Mouse (Mus musculus): ENCODE measurements at regions not wholly inside any gene's neighbourhood (a gene's known extent, or its start where the extent isn't known, plus 50 kb on each side); places are given as distances from the start of the nearest gene placed in this dataset.

GRCm38 (mm10) chr11:45466350-45466749 lies 385.5 kb upstream of the Clint1 start:
- Histone ChIP-seq H3K9me3 (replicated peaks) (no peaks in the 10 kb centered on the region), H3K27ac (no peak overlapping the region), H3K9ac (no peak overlapping the region), H3K4me1 (no peaks in the 10 kb centered on the region), H3K36me3 (no peaks in the 10 kb centered on the region), H3K27me3 (replicated peaks) (no peaks in the 10 kb centered on the region), H3K4me2 (no peak overlapping the region), H3K4me3 (no peak overlapping the region)
- 64% methylated on average over 3 of the region's 3 CpGs for WGBS (ENCODE audit: insufficient replicate concordance)
- ATAC-seq: no peak

GRCm38 (mm10) chr11:45472171-45472570 lies 379.7 kb upstream of the Clint1 start:
- H3K9me3 ChIP-seq (replicated peaks): no peaks in the 10 kb centered on the region
- no peak overlapping the region for H3K9ac ChIP-seq
- no peaks in the 10 kb centered on the region for H3K4me1 ChIP-seq
- 55% methylated on average over 5 of the region's 5 CpGs for WGBS (ENCODE audit: insufficient replicate concordance)
- H3K4me2 ChIP-seq: no peak overlapping the region
- no peak overlapping the region for H3K27ac ChIP-seq
- no peak for ATAC-seq
- H3K36me3 ChIP-seq: no peaks in the 10 kb centered on the region
- H3K27me3 ChIP-seq (replicated peaks): no peaks in the 10 kb centered on the region
- no peak overlapping the region for H3K4me3 ChIP-seq

GRCm38 (mm10) chr11:45476917-45477316 lies 374.9 kb upstream of the Clint1 start:
- WGBS (ENCODE audit: insufficient replicate concordance): 63% methylated on average over 4 of the region's 4 CpGs
- no peak for ATAC-seq
- no peaks in the 10 kb centered on the region for H3K27me3 ChIP-seq (replicated peaks)

GRCm38 (mm10) chr11:45485950-45486349 lies 365.9 kb upstream of the Clint1 start:
- 81% methylated on average over 4 of the region's 4 CpGs for WGBS (ENCODE audit: insufficient replicate concordance)
- H3K9ac ChIP-seq: no peak overlapping the region
- H3K27ac ChIP-seq: no peak overlapping the region
- no peak overlapping the region for H3K4me2 ChIP-seq
- H3K36me3 ChIP-seq: no peaks in the 10 kb centered on the region
- H3K9me3 ChIP-seq (replicated peaks): no peaks in the 10 kb centered on the region
- H3K4me3 ChIP-seq: no peak overlapping the region
- no peaks in the 10 kb centered on the region for H3K27me3 ChIP-seq (replicated peaks)
- no peaks in the 10 kb centered on the region for H3K4me1 ChIP-seq
- no peak for ATAC-seq

More at GRCm38 (mm10) chr11:45476917-45477316, 374.9 kb upstream of the Clint1 start:
- Histone ChIP-seq H3K9me3 (replicated peaks) (no peaks in the 10 kb centered on the region), H3K27ac (no peak overlapping the region), H3K4me1 (no peaks in the 10 kb centered on the region), H3K36me3 (no peaks in the 10 kb centered on the region), H3K9ac (no peak overlapping the region), H3K4me3 (no peak overlapping the region), H3K4me2 (no peak overlapping the region)

GRCm38 (mm10) chr11:45491021-45491967 lies 360.6 kb upstream of the Clint1 start:
- 65% methylated on average over 18 of the region's 20 CpGs for WGBS (ENCODE audit: insufficient replicate concordance)

GRCm38 (mm10) chr11:45495246-45495645 lies 356.6 kb upstream of the Clint1 start:
- H3K9me3 ChIP-seq (replicated peaks): no peaks in the 10 kb centered on the region
- H3K9ac ChIP-seq: no peak overlapping the region
- no peak overlapping the region for H3K4me2 ChIP-seq
- WGBS (ENCODE audit: insufficient replicate concordance): 35% methylated on average over 1 of the region's 1 CpGs
- H3K36me3 ChIP-seq: no peaks in the 10 kb centered on the region
- no peaks in the 10 kb centered on the region for H3K4me1 ChIP-seq
- ATAC-seq: no peak
- H3K4me3 ChIP-seq: no peak overlapping the region
- no peaks in the 10 kb centered on the region for H3K27me3 ChIP-seq (replicated peaks)
- no peak overlapping the region for H3K27ac ChIP-seq

More at GRCm38 (mm10) chr11:45491021-45491967, 360.6 kb upstream of the Clint1 start:
- H3K4me1 ChIP-seq: no peaks in the 10 kb centered on the region
- H3K4me2 ChIP-seq: no peak overlapping the region
- H3K9ac ChIP-seq: no peak overlapping the region
- no peak overlapping the region for H3K4me3 ChIP-seq
- H3K27ac ChIP-seq: no peak overlapping the region
- no peak for ATAC-seq
- no peaks in the 10 kb centered on the region for H3K36me3 ChIP-seq
- no peaks in the 10 kb centered on the region for H3K27me3 ChIP-seq (replicated peaks)
- H3K9me3 ChIP-seq (replicated peaks): no peaks in the 10 kb centered on the region

GRCm38 (mm10) chr11:45508566-45508965 lies 343.3 kb upstream of the Clint1 start:
- no peak for ATAC-seq
- Histone ChIP-seq H3K36me3 (no peaks in the 10 kb centered on the region), H3K9ac (no peak overlapping the region), H3K27me3 (replicated peaks) (no peaks in the 10 kb centered on the region), H3K4me1 (no peaks in the 10 kb centered on the region), H3K4me2 (no peak overlapping the region), H3K27ac (no peak overlapping the region), H3K4me3 (no peak overlapping the region), H3K9me3 (replicated peaks) (no peaks in the 10 kb centered on the region)
- 54% methylated on average over 4 of the region's 4 CpGs for WGBS (ENCODE audit: insufficient replicate concordance)

GRCm38 (mm10) chr11:45509278-45509677 lies 342.6 kb upstream of the Clint1 start:
- Histone ChIP-seq H3K27ac (no peak overlapping the region), H3K27me3 (replicated peaks) (no peaks in the 10 kb centered on the region), H3K4me1 (no peaks in the 10 kb centered on the region), H3K36me3 (no peaks in the 10 kb centered on the region), H3K9ac (no peak overlapping the region), H3K9me3 (replicated peaks) (no peaks in the 10 kb centered on the region), H3K4me3 (no peak overlapping the region), H3K4me2 (no peak overlapping the region)
- no peak for ATAC-seq
- 31% methylated on average over 2 of the region's 2 CpGs for WGBS (ENCODE audit: insufficient replicate concordance)

- Histone ChIP-seq H3K4me3 (no peak overlapping the region), H3K9me3 (replicated peaks) (no peaks in the 10 kb centered on the region), H3K27me3 (replicated peaks) (no peaks in the 10 kb centered on the region), H3K27ac (no peak overlapping the region), H3K4me1 (no peaks in the 10 kb centered on the region), H3K4me2 (no peak overlapping the region), H3K9ac (no peak overlapping the region), H3K36me3 (no peaks in the 10 kb centered on the region)
- 68% methylated on average over 10 of the region's 10 CpGs for WGBS (ENCODE audit: insufficient replicate concordance)
- no peak for ATAC-seq
Observed at GRCm38 (mm10) chr11:45514415-45515271, 337.2 kb upstream of the Clint1 start.

GRCm38 (mm10) chr11:45524720-45525119 lies 327.1 kb upstream of the Clint1 start:
- no peaks in the 10 kb centered on the region for H3K9me3 ChIP-seq (replicated peaks)
- H3K36me3 ChIP-seq: no peaks in the 10 kb centered on the region
- H3K4me2 ChIP-seq: no peak overlapping the region
- no peak overlapping the region for H3K9ac ChIP-seq
- no peak for ATAC-seq
- H3K4me1 ChIP-seq: no peaks in the 10 kb centered on the region
- H3K27me3 ChIP-seq (replicated peaks): no peaks in the 10 kb centered on the region
- 45% methylated on average over 6 of the region's 6 CpGs for WGBS (ENCODE audit: insufficient replicate concordance)
- no peak overlapping the region for H3K4me3 ChIP-seq
- no peak overlapping the region for H3K27ac ChIP-seq

GRCm38 (mm10) chr11:45531044-45531626 lies 320.7 kb upstream of the Clint1 start:
- WGBS (ENCODE audit: insufficient replicate concordance): 76% methylated on average over 9 of the region's 9 CpGs
- H3K4me2 ChIP-seq: no peak overlapping the region
- ATAC-seq: no peak

More at GRCm38 (mm10) chr11:45531044-45531626, 320.7 kb upstream of the Clint1 start:
- Histone ChIP-seq H3K4me3 (no peak overlapping the region), H3K9me3 (replicated peaks) (no peaks in the 10 kb centered on the region), H3K4me1 (no peaks in the 10 kb centered on the region), H3K36me3 (no peaks in the 10 kb centered on the region), H3K27me3 (replicated peaks) (no peaks in the 10 kb centered on the region), H3K9ac (no peak overlapping the region), H3K27ac (no peak overlapping the region)

Measured in liver, embryonic 12.5 days (tissue).